Mouse (Mus musculus): ENCODE results near the gene Wdr31.

- TF ChIP-seq CTCF (IDR thresholded peaks at IDR 0.05; ENCODE audit: control insufficient read depth, insufficient read depth, insufficient replicate concordance, low read depth, low read length) (no peak), POLR2A (IDR thresholded peaks at IDR 0.05; ENCODE audit: control insufficient read depth, low read depth, low read length) (no peak)
These were observed 45.9 kb upstream of the Wdr31 start for GRCm38 (mm10) chr4:62516579-62516978.

All from testis, adult 2 months (tissue).